Mouse (Mus musculus) testis, adult 2 months (tissue): Measurements from ENCODE around the gene Itga6. TPM values are rescaled to one million over a fixed set of nuclear protein-coding genes. Genes with fewer than 3 reads are reported as not detected.

Experiments used
- H3K27ac ChIP-seq: fragments of 200-500 bp; 2 replicates; pipeline ENCODE4 v1.5.1; 2012; ENCODE audit warnings: low read depth, low read length; ENCODE audit not compliant: control insufficient read depth, insufficient read depth
- H3K27me3 ChIP-seq: fragments of 200-500 bp; 2 replicates; pipeline ENCODE4 v1.6.1; 2012; ENCODE audit warnings: mild to moderate bottlenecking, low read length, moderate library complexity; ENCODE audit not compliant: control insufficient read depth, insufficient read depth
- H3K36me3 ChIP-seq: fragments of 200-500 bp; 2 replicates; pipeline ENCODE4 v1.6.1; 2012; ENCODE audit warnings: mild to moderate bottlenecking, low read length; ENCODE audit not compliant: control insufficient read depth, insufficient read depth
- H3K4me1 ChIP-seq: fragments of 200-500 bp; 2 replicates; pipeline ENCODE4 v1.6.1; 2012; ENCODE audit warnings: low read length; ENCODE audit not compliant: control insufficient read depth, insufficient read depth
- H3K4me3 ChIP-seq: fragments of 200-500 bp; 2 replicates; pipeline ENCODE4 v1.5.1; 2012; ENCODE audit warnings: low read depth, mild to moderate bottlenecking, low read length, moderate library complexity, mixed read lengths; ENCODE audit not compliant: control insufficient read depth
- CTCF ChIP-seq: fragments of 200-500 bp; IDR thresholded peaks from 2 replicates; pipeline ENCODE4 v1.5.1; 2012; ENCODE audit warnings: low read depth, mild to moderate bottlenecking, inconsistent platforms, low read length, moderate library complexity; ENCODE audit not compliant: control insufficient read depth, insufficient read depth, insufficient replicate concordance
- POLR2A ChIP-seq: fragments of 200-500 bp; IDR thresholded peaks from 2 replicates; pipeline ENCODE4 v1.6.1; 2012; ENCODE audit warnings: low read depth, mild to moderate bottlenecking, inconsistent platforms, low read length, moderate library complexity; ENCODE audit not compliant: control insufficient read depth
- polyA plus RNA-seq: library from polyadenylated mRNA; depleted of rRNA; stranded (reverse); fragments of >200 nt; gene quantifications from 2 replicates; pipeline ENCODE4 v1.2.3, GENCODE M21; 2012

Itga6 gene
- polyA plus RNA-seq, 1 experiment = 5.2 TPM

- Histone ChIP-seq H3K4me3 (no peak overlapping the region), H3K27me3 (no peaks in the 10 kb centered on the region), H3K36me3 (no peaks in the 10 kb centered on the region), H3K4me1 (no peaks in the 10 kb centered on the region; the same call in 1 of the 2 replicates), H3K27ac (no peak overlapping the region)
- TF ChIP-seq POLR2A (no peak), CTCF (0 out of 2 replicates have a peak, but pooled peaks have one; percentile 2)
Measured at GRCm38 (mm10) chr2:71816391-71817041, 71.1 kb downstream of the Itga6 start.

GRCm38 (mm10) chr2:71824146-71824545 is 78.7 kb downstream of the Itga6 start:
- H3K27ac ChIP-seq = no peak overlapping the region
- no peaks in the 10 kb centered on the region for H3K36me3 ChIP-seq
- no peak overlapping the region for H3K4me3 ChIP-seq
- TF ChIP-seq CTCF = no peak
- no peak for TF ChIP-seq POLR2A
- no peaks in the 10 kb centered on the region for H3K27me3 ChIP-seq
- H3K4me1 ChIP-seq = no peaks in the 10 kb centered on the region

- Histone ChIP-seq H3K27ac (no peak overlapping the region), H3K4me3 (no peak overlapping the region), H3K4me1 (no peaks in the 10 kb centered on the region), H3K27me3 (no peaks in the 10 kb centered on the region), H3K36me3 (no peaks in the 10 kb centered on the region)
- no peak for TF ChIP-seq CTCF
Measured at GRCm38 (mm10) chr2:71827711-71828110, 82.3 kb downstream of the Itga6 start.

GRCm38 (mm10) chr2:71828928-71829327 is 83.5 kb downstream of the Itga6 start:
- Histone ChIP-seq H3K27ac (no peak overlapping the region), H3K36me3 (no peaks in the 10 kb centered on the region), H3K4me3 (no peak overlapping the region), H3K4me1 (no peaks in the 10 kb centered on the region), H3K27me3 (no peaks in the 10 kb centered on the region)
- TF ChIP-seq POLR2A = no peak
- no peak for TF ChIP-seq CTCF

GRCm38 (mm10) chr2:71833626-71834025 is 88.2 kb downstream of the Itga6 start:
- no peaks in the 10 kb centered on the region for H3K27me3 ChIP-seq
- no peak overlapping the region for H3K27ac ChIP-seq
- TF ChIP-seq POLR2A (no peak), CTCF (no peak)
- no peaks in the 10 kb centered on the region for H3K36me3 ChIP-seq
- H3K4me3 ChIP-seq = no peak overlapping the region
- no peaks in the 10 kb centered on the region for H3K4me1 ChIP-seq

GRCm38 (mm10) chr2:71834371-71834770 is 89.0 kb downstream of the Itga6 start:
- no peaks in the 10 kb centered on the region for H3K27me3 ChIP-seq
- no peaks in the 10 kb centered on the region for H3K4me1 ChIP-seq
- no peak overlapping the region for H3K4me3 ChIP-seq
- no peak overlapping the region for H3K27ac ChIP-seq
- H3K36me3 ChIP-seq = no peaks in the 10 kb centered on the region
- no peak for TF ChIP-seq POLR2A
- no peak for TF ChIP-seq CTCF

GRCm38 (mm10) chr2:71835556-71835955 is 90.1 kb downstream of the Itga6 start:
- H3K4me1 ChIP-seq = no peaks in the 10 kb centered on the region
- H3K36me3 ChIP-seq = no peaks in the 10 kb centered on the region
- no peak overlapping the region for H3K27ac ChIP-seq
- H3K27me3 ChIP-seq = no peaks in the 10 kb centered on the region
- TF ChIP-seq CTCF (no peak), POLR2A (no peak)
- no peak overlapping the region for H3K4me3 ChIP-seq
